In the genomic region with DNA sequence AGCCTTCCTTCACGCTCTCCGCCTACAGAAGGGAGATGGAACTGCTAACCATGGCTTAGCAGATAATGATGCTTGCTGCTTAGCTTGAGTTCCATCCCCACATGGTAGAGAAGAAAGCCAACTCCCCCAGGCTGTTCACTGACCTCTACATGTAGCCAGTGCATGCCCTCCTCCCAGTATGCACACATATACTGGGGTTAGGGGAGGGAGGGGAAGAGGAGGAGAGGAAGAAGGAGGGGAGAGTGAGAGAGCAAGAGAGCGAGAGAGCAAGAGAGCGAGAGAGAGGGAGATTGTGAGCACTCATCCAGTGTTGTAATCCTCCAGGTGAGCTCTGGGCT, we compare ENCODE assay signal across 19 mouse cellular contexts.
"Had no signal": no experiment of that assay in that cellular context is flagged by ENCODE, and none has a peak within 500 bp of the region (broad histone marks: within the 10 kb centered on the region; RNA-seq: fewer than 3 reads in every experiment).

No protein-coding gene starts in this region.

- H3K4me3 ChIP-seq: lung, embryonic 15.5 days; megakaryocyte, embryonic 14.5 days; midbrain, embryonic 13.5 days; midbrain, embryonic 15.5 days; neural tube, embryonic 12.5 days had no signal

- H3K27ac ChIP-seq: lung, embryonic 15.5 days; macrophage; midbrain, embryonic 13.5 days; midbrain, embryonic 15.5 days; neural tube, embryonic 12.5 days had no signal

- H3K36me3 ChIP-seq: lung, embryonic 15.5 days; midbrain, embryonic 13.5 days; midbrain, embryonic 15.5 days; neural tube, embryonic 12.5 days had no signal

- H3K4me2 ChIP-seq: lung, embryonic 15.5 days; midbrain, embryonic 11.5 days; midbrain, embryonic 13.5 days; midbrain, embryonic 15.5 days; neural tube, embryonic 12.5 days had no signal

- H3K9me3 ChIP-seq: lung, embryonic 15.5 days; megakaryocyte, embryonic 14.5 days; midbrain, embryonic 13.5 days; midbrain, embryonic 15.5 days; neural tube, embryonic 12.5 days had no signal

- H3K9ac ChIP-seq: lung, embryonic 15.5 days; midbrain, embryonic 13.5 days; midbrain, embryonic 15.5 days; neural tube, embryonic 12.5 days had no signal

- DNase-seq: lung, adult 2 months; lung, postnatal 14 days; lung, postnatal 36 days; retina, postnatal 1 day; right cerebral cortex, adult 18-20 months; right cerebral cortex, postnatal 25 days; right cerebral cortex, postnatal 4 days; spleen, adult 18-20 months; thymus, adult 18-20 months; thymus, postnatal 14 days; thymus, postnatal 36 days had no signal

- ATAC-seq: lung, postnatal 0 days; midbrain, embryonic 13.5 days; midbrain, embryonic 15.5 days had no signal

- H3K4me1 ChIP-seq: lung, embryonic 15.5 days; midbrain, embryonic 15.5 days had no signal
